Mouse (Mus musculus): ENCODE data around the gene Lrp2bp. TPM values are rescaled to one million over a fixed set of nuclear protein-coding genes. Genes with fewer than 3 reads are reported as not detected.

The Lrp2bp gene
- total RNA-seq (2021): under 1 TPM; 0.11 to 0.58 TPM
- long read RNA-seq, experiment 1: 0 reads
- long read RNA-seq, experiment 2: 0 reads

DNA sequence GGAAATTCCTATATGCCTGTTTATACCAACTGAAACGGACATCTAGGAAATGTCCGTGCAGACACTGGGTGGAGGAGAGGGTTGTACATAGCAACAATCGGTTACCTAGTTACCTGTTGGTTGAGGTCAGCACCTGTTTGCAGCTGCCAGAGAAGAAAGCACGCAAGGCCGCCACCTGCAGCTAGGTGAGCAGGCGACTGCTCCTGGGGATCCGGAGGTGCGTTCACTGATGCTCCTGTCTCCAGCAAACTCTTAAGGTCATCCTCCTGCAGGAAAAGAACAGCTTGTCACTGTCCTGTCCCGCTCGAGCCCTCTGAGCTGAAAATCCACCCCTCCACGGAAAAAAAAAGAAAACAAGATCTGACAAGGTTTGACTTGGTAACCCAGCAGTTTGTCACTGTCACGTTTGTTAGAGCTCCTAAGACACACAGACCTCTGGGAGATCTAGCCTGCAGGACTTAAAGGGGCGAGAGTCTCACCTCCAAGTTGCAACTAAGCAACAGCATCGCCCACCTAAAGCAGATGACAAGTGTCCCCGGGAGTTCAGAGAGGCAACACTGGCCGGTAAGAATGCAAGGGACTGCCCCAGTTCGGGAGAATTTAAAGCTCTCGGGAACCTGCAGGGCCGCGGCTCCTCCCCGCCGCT is at the start of gene Lrp2bp:
Gene Lrp2bp (plus strand): TSS at position 166 of the 646 bp plus-strand sequence.
- no peak; the same call in 1 of the 2 replicates for TF ChIP-seq CTCF (IDR thresholded peaks at IDR 0.05)
- peak within 1 kb of the TSS; percentile 68 for H3K4me3 ChIP-seq
- intact Hi-C loops (cut with DNase I): loop anchor here (1.0 to 5.0 kb wide), 3 partner anchors 24 to 212 kb away; partner anchors contain the start of genes 1700029J07Rik, Cfap97, Slc25a4 and Snx25
- DNase-seq (ENCODE audit: extremely low spot score in 1 of 2, low spot score in 2 of 2): peak; percentile 26 to 28
- H3K27ac ChIP-seq: peak within 1 kb of the TSS; percentile 100

DNA sequence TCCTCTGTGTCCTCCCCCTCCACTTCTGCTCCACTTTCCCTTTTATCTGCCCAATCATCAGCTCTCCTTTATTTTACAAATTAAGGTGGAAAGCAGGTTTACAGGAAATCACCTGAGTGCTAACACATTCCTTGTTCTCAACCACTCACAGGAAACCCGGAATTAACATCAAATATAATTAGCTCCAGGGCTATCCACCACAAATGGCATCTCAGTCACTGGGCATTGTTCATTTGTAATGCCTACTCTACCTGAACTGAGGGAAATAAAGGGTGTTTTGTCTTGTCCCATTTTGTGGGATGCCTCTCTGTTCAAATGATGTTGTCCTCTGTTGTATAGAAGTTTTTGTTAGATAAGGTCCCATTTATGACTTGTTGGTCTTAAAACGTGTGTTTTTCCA is 48.5 kb upstream of the Lrp2bp start:
- intact Hi-C loops (cut with DNase I): no loop called here
- no peak overlapping the region for H3K4me3 ChIP-seq
- no peak for DNase-seq (ENCODE audit: extremely low spot score in 1 of 2, low spot score in 2 of 2)
- TF ChIP-seq CTCF (IDR thresholded peaks at IDR 0.05): no peak
- H3K27ac ChIP-seq: no peak overlapping the region

DNA sequence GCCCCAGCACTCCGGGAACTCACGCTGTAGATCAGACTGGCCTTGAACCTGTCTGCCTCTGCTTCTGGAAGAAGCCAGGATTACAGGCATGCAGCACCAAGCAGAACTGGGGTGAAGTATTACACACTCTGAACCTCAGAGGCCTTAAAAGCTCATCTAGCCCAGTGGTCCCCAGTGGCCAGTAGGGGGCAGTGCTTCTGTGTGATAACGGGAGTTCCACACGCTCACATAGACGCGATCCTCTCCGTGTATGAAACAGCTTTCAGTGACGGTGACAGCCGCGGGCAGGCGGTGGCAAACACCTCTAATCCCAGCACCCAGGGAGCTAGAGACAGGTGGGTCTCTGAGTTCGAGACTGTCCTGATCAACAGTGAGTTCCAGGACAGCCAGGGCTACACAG is 28.2 kb upstream of the Lrp2bp start:
- no peak for DNase-seq (ENCODE audit: extremely low spot score in 1 of 2, low spot score in 2 of 2)
- TF ChIP-seq CTCF (IDR thresholded peaks at IDR 0.05): peak; percentile 4
- intact Hi-C loops (cut with DNase I): no loop called here
- Histone ChIP-seq H3K27ac (no peak overlapping the region), H3K4me3 (no peak overlapping the region)

DNA sequence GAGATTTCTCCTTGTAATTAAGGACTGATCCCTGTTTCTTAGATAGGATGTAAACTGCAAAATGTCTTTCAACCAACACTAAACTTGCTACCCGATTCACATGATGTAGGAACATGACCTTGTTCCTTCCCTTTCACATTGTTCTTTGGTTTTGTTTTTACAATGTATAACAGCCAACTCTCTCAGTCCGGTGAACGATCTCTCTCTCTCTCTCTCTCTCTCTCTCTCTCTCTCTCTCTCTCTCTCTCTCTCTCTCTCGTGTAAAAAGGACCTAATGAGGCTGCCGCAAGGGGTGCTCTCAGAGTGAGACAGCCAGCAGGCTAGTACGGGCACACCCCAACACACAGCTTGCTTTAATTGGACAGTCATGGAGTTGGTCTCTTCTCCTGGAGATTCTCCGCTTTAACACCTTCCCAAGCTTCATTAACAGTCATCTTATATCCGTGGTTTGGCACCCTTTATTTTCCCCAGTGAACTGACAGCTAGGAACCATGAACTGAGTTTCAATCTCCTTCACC is 25.1 kb upstream of the Lrp2bp start:
- Histone ChIP-seq H3K27ac (no peak overlapping the region), H3K4me3 (no peak overlapping the region; the same call in 1 of the 2 replicates)
- DNase-seq (ENCODE audit: extremely low spot score in 1 of 2, low spot score in 2 of 2): no peak
- intact Hi-C loops (cut with DNase I): no loop called here
- no peak for TF ChIP-seq CTCF (IDR thresholded peaks at IDR 0.05)

DNA sequence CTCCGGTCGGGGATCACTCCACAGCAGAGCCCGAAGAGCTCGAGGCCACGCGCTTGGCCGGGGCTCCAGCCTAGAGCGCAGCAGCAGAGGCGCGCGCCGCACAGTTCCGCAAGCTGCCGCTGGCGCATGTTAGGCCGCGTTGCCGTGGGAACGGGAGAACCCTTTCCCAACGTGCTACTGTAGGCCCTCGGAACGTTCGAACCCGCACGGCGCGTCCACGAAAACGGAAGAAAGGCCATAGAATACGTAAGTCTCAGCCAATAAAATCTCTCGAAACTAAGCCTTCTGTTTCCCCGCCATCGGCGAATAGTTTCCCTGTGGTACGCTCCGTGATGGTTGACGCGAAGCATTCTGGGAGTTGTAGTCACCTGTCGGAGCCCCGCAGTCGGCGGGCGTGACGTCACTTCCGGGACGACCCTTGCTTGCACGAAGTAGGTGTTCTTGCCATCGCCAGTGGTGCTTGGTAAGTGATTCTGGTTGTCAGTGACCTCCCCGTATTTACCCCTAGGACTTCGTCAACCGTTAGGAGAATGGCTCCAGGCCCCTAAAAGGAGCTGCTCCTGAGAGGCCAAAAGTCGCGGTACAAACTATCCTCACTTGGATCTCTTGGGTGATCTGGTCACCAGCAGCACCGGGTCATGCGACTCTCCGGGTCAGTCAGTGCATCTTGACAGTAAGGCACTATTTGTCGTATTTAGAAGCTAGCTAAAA is 23.8 kb upstream of the Lrp2bp start, which contains the start of the genes 1700029J07Rik and Ufsp2:
Gene 1700029J07Rik (minus strand): TSS at position 127 of the 711 bp plus-strand sequence.
Gene Ufsp2 (plus strand): TSS at position 403 of the 711 bp plus-strand sequence.
- Histone ChIP-seq H3K4me3 (peak within 1 kb of the TSS; percentile 83), H3K27ac (peak within 1 kb of the TSS; percentile 78)
- intact Hi-C loops (cut with DNase I): loop anchor here (1.0 kb wide), 1 partner anchor 24 kb away; the partner anchor contains the start of gene Lrp2bp
- TF ChIP-seq CTCF (IDR thresholded peaks at IDR 0.05): peak; percentile 63
- peak; percentile 97 to 98 for DNase-seq (ENCODE audit: extremely low spot score in 1 of 2, low spot score in 2 of 2)

DNA sequence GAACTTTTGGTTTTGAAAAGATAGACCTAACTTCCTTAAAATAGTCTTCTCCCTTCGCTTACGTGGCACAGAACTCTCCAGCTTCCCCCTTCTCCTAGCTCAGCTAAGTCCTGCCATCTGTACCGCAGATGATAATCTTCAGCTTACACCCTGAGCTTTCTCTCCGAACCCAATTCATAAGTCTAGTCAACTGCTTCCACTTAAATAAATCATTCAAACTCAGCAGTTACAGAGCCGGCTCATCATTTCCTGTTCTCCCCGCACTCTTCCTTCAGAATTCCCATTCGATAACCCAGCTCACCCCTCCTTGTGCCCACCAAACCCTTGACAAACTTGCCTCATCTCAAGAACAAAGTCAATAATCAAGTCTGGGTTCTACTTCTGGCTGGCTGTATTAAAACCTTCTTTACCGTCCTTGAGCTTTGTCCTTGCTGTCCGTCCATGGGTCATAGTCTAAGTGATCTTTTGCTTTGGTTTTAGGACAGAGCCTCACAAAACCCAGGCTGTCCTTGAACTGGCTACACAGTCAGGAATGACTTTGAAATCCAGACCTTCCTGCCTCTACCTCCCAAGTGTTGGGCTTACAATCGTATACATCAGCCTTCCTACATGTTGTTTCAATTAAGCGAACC is 23.1 kb upstream of the Lrp2bp start:
- no peak for DNase-seq (ENCODE audit: extremely low spot score in 1 of 2, low spot score in 2 of 2)
- Histone ChIP-seq H3K27ac (peak overlapping the region; percentile 78), H3K4me3 (peak overlapping the region; percentile 83)
- intact Hi-C loops (cut with DNase I): loop anchor here (1.0 kb wide), 1 partner anchor 23 kb away; the partner anchor contains the start of gene Lrp2bp
- TF ChIP-seq CTCF (IDR thresholded peaks at IDR 0.05): no peak

DNA sequence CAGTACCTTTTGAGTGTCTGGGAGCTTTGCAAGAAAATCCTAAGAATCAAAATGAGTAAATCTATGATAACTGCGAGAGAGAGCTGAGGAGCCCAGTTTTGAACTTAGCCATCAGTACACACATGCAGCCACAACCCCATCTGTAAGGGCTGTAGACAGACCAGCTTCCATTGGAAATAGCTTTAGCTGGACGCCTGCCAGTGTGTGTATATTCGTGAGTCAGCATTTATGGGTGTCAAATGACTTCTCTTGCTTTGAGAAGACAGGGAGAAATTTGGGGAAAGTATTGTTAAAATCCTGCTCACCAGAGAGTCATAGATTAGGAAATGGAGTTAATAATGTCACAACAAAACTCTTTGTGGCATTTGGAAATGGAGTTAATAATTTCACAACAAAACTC is 12.4 kb upstream of the Lrp2bp start:
- Histone ChIP-seq H3K4me3 (no peak overlapping the region), H3K27ac (no peak overlapping the region)
- no peak for DNase-seq (ENCODE audit: extremely low spot score in 1 of 2, low spot score in 2 of 2)
- intact Hi-C loops (cut with DNase I): no loop called here
- TF ChIP-seq CTCF (IDR thresholded peaks at IDR 0.05): no peak

DNA sequence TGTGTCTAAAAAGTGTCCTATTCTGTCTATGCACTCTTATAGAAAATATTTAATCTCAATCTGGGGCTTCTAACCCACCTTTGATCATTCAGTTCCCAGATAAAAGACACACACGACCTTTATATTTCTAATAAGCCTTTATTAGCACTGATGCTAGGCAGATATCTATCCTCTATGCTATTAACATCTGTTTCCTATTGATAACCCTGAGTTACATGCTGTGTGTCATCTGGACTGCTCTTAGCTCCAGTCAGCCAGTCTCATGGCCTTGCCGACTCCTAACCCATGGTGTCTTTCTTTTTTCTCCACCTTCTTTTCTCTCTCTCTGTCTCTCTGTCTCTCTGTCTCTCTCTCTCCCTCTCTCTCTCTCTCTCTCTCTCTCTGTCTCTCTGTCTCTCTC is 10.9 kb upstream of the Lrp2bp start:
- no peak for TF ChIP-seq CTCF (IDR thresholded peaks at IDR 0.05)
- intact Hi-C loops (cut with DNase I): no loop called here
- H3K4me3 ChIP-seq: no peak overlapping the region
- no peak for DNase-seq (ENCODE audit: extremely low spot score in 1 of 2, low spot score in 2 of 2)
- H3K27ac ChIP-seq: no peak overlapping the region

DNA sequence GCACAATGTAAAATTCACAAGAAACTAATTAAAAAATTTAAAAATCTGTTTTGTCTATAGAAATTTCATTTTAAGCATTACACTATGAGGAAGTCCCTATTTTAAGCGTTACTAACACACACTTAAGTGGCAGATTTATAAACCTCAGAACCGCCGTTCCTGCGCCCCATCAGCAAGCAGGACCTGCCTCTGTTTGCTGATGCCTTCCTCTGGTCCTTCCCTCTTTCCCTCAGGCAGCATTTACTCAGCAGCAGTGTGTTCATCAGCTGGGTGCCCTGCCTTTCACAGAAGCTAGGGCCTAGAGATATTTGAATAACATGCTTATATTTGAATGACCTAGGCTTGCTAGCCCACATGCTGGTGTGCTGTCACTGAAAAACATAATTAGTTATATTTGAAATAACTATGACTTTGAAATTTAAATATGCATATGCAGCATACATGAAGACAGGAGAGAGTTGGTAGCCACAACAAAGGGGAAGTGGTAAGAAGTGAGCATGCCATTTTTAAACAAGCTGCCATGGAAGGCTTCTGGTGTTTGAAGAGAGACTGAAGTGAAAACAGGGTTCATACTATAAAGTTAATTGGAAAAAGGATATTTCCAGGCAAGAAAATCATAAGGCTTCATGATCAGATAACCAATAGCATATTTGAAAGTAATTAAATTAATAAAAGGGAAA is 8.3 kb upstream of the Lrp2bp start:
- DNase-seq (ENCODE audit: extremely low spot score in 1 of 2, low spot score in 2 of 2): no peak
- intact Hi-C loops (cut with DNase I): no loop called here
- H3K4me3 ChIP-seq: no peak overlapping the region
- H3K27ac ChIP-seq: no peak overlapping the region
- no peak for TF ChIP-seq CTCF (IDR thresholded peaks at IDR 0.05)

DNA sequence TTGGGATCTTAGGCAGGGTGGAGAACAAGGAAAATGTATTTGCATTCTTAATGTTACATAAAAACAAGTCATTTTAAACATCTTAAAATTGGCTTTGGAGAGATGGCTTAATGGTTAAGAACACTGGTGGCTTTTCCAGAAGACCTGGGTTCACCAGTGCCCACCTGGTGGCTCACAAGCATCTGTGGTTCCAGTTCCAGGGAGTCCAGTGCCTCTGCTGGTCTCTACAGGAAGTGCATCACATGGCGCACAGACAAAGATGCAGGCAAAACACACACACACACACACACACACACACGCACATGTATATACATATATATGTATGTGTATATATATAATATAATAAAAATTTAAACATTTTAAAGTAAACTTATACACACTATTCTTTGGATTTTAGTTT is 5.0 kb upstream of the Lrp2bp start:
- TF ChIP-seq CTCF (IDR thresholded peaks at IDR 0.05): peak; percentile 39
- DNase-seq (ENCODE audit: extremely low spot score in 1 of 2, low spot score in 2 of 2): no peak
- no peak overlapping the region for H3K4me3 ChIP-seq
- intact Hi-C loops (cut with DNase I): no loop called here
- H3K27ac ChIP-seq: no peak overlapping the region

DNA sequence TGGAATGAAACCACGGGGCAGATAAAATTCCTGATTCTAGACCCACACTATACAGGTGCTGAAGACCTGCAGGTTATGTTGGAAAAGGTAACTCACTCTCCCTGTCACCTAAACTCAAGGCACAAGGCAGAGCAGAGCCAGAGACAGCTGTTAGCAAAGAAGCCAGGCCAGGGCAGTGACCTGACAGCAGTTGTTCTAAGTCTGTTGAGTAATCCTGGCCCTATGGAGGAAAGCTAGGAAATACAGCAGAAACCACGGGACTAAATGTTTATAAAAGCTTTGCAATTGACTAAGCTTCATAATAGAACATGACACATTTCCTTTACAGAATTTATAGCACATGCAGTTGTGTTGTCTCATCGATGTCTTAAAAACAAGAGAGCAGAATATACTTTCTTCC is 3.5 kb upstream of the Lrp2bp start:
- no peak for DNase-seq (ENCODE audit: extremely low spot score in 1 of 2, low spot score in 2 of 2)
- intact Hi-C loops (cut with DNase I): loop anchor here (5.0 kb wide), 1 partner anchor 157 kb away; the partner anchor contains the start of genes Cfap97 and Snx25
- no peak overlapping the region for H3K4me3 ChIP-seq
- no peak overlapping the region for H3K27ac ChIP-seq
- TF ChIP-seq CTCF (IDR thresholded peaks at IDR 0.05): no peak
